Mouse (Mus musculus): ENCODE results near the gene Scd2.

GRCm38 (mm10) chr19:44264226-44264625 lies 29.2 kb upstream of the Scd2 start:
- no peak for TF ChIP-seq POLR2A (IDR thresholded peaks at IDR 0.05; ENCODE audit: extremely low read depth, insufficient read depth, low read length)
- TF ChIP-seq CTCF (IDR thresholded peaks at IDR 0.05; ENCODE audit: low read depth, low read length): no peak

Measured in liver, adult 2 months (tissue).